Mouse (Mus musculus) midbrain, embryonic 14.5 days (tissue): Measurements from ENCODE around the gene Acads. TPM values are rescaled to one million over a fixed set of nuclear protein-coding genes. Genes with fewer than 3 reads are reported as not detected.

ENCODE experiments used
- ATAC-seq: fragments of 200-750 bp; cut with Nextera tagmentation; 2 replicates; pipeline ENCODE4 v1.8.0; 2017; ENCODE audit warnings: moderate number of reproducible peaks, moderate library complexity; ENCODE audit not compliant: low FRiP score, low TSS enrichment
- DNase-seq: peaks from one replicate; pipeline ENCODE4 v3.0.0-alpha.2; 2015
- H3K27ac ChIP-seq: fragments of 300-500 bp; sonication (generic); replicated peaks from 2 replicates; pipeline ENCODE4 v1.5.1; 2014; ENCODE audit warnings: mild to moderate bottlenecking, low read depth, low read length, moderate library complexity
- H3K27me3 ChIP-seq: fragments of 300-500 bp; sonication (generic); 2 replicates; pipeline ENCODE4 v1.6.1; 2014; ENCODE audit warnings: low read length, control low read depth, mixed read lengths; ENCODE audit not compliant: control insufficient read depth, insufficient read depth
- H3K36me3 ChIP-seq: fragments of 300-500 bp; sonication (generic); 2 replicates; pipeline ENCODE4 v1.6.1; 2014; ENCODE audit warnings: low read length, control low read depth; ENCODE audit not compliant: control insufficient read depth, insufficient read depth
- H3K4me1 ChIP-seq: fragments of 300-500 bp; sonication (generic); 2 replicates; pipeline ENCODE4 v1.6.1; 2014; ENCODE audit warnings: mild to moderate bottlenecking, antibody characterized with exemption, low read length, control low read depth; ENCODE audit not compliant: control insufficient read depth, insufficient read depth
- H3K4me2 ChIP-seq: fragments of 300-500 bp; sonication (generic); 2 replicates; pipeline ENCODE4 v1.6.1; 2014; ENCODE audit warnings: mild to moderate bottlenecking, low read length, moderate library complexity
- H3K4me3 ChIP-seq: fragments of 300-500 bp; sonication (generic); replicated peaks from 2 replicates; pipeline ENCODE4 v1.5.1; 2014; ENCODE audit warnings: low read depth, low read length
- H3K9ac ChIP-seq: fragments of 300-500 bp; sonication (generic); replicated peaks from 2 replicates; pipeline ENCODE4 v1.6.1; 2014; ENCODE audit warnings: mild to moderate bottlenecking, low read length, moderate library complexity
- H3K9me3 ChIP-seq: fragments of 300-500 bp; sonication (generic); 2 replicates; pipeline ENCODE4 v1.6.1; 2016; ENCODE audit warnings: low read length, control low read depth, mixed read lengths; ENCODE audit not compliant: control insufficient read depth
- WGBS: fragments of 180-500 bp; shearing (Covaris S2); extraction: QIAGEN DNeasy Blood & Tissue Kit; methylation state at CpG from one replicate; pipeline ENCODE4 v1.1.7; 2014; 5-methylcytosine and 5-hydroxymethylcytosine counted together
- polyA plus RNA-seq: library from polyadenylated mRNA; unstranded; fragments of >200 nt; fragmentation: Nextera tagmentation; extraction: Ambion mirVana; gene quantifications from 2 replicates; pipeline ENCODE4 v1.2.1, GENCODE M21; 2014

The Acads gene
- polyA plus RNA-seq, 1 experiment from 2014 or later, result 14.6 TPM

DNA sequence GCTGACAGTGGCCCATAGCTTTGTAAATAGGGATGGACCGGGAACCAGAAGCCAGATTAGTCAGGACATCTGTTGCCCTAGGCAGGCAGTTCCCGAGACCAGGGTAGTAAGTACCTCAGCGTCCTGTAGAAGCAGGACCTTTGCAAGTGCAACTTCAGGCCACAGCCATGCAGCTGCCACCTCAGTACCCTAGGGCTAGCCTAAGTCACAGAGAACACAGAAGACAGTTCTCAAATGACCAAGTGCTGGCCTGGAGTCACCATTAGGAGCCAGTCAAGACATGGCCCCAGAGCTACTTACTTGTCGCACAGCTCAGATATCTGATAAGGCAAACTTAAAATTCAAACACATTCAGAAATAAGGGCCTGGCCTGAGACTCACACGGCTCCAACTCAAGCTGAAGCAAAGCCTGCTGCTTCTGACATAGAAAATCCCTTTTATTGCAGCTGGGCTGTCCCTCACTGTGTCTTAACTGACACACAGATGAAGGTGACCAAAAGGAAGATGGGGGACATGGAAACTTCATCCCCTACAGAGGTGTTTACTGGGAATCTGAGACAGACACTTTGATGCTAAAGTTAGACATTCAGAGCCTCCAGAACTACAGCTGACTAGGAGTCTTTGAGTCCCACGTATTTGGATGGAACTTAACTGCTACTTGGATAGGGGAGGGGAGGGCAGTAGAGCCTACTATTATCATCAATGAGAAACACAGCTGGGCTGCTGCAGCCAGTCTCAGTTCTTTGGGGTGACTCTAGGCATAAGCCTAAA lies 27.0 kb upstream of the Acads start:
- no peak overlapping the region for H3K9ac ChIP-seq
- ATAC-seq, result no peak
- 84% methylated on average over 6 of the region's 6 CpGs for WGBS
- H3K4me1 ChIP-seq, result no peaks in the 10 kb centered on the region
- no peak overlapping the region for H3K27ac ChIP-seq
- H3K9me3 ChIP-seq, result no peaks in the 10 kb centered on the region
- no peak overlapping the region for H3K4me2 ChIP-seq
- no peaks in the 10 kb centered on the region for H3K27me3 ChIP-seq
- H3K36me3 ChIP-seq, result peaks cover 63% of the 10 kb centered on the region
- DNase-seq, result no peak
- H3K4me3 ChIP-seq, result no peak overlapping the region

DNA sequence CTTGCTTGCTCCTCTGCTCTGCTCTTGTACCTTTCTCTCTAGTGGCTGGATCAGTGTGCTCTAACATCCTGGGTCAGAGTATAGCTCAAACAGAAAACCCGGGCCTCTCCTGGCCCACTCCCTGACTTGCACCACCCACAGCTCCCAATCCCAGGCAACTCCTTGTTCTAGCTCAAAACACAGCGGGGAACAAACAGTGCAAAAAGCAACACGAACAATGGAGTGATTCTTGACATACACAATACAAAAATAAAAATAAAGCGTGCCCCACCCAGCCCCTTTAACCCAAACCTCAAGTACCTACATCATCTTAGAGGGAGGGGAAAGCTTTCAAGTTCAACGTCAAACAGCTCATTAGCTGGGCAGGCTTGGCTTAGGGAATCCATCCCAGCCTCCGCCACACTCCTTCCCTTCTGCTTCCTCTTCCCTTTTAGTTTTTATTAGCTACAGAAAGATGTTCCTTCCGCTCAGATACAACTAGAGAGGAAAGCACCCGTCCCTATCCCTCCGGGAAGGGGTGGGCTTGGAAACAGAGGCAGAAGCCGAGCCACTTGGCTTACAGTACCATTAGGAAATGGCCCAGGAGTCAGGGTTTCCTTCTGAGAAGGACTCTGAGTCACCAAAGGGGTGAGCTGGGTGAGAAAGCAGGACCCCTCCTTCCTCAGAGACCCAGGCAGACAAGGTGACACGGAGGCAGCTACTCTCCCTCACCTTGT lies 26.3 kb upstream of the Acads start:
- Histone ChIP-seq H3K27ac (no peak overlapping the region), H3K36me3 (peaks cover 57% of the 10 kb centered on the region)

DNA sequence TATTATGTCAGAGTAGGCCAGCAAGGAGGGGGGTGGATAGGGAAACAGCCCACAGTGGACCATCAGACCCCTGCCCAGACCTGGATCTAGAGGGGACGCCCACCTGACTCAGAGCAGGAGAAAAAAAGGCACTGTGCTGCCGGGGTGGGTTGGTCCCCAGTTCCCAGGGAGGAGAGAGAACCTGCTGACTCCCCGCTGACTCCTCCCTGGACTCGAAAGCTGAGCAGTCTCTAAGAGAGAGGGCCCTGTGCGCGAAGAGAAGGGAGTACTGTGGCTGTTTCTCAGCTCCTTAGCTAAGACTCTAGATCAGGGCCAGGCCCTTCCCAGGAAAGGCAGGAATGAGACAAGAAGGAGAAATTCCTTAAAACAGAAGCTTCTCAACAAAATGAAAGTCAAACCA lies 25.3 kb upstream of the Acads start:
- H3K4me2 ChIP-seq, result no peak overlapping the region
- 70% methylated on average over 6 of the region's 6 CpGs for WGBS
- no peaks in the 10 kb centered on the region for H3K4me1 ChIP-seq
- no peak overlapping the region for H3K4me3 ChIP-seq
- H3K9ac ChIP-seq, result no peak overlapping the region
- no peaks in the 10 kb centered on the region for H3K27me3 ChIP-seq
- H3K9me3 ChIP-seq, result no peaks in the 10 kb centered on the region
- peaks cover 47% of the 10 kb centered on the region for H3K36me3 ChIP-seq
- no peak overlapping the region for H3K27ac ChIP-seq
- DNase-seq, result no peak
- ATAC-seq, result no peak

More for the DNA sequence above, 26.3 kb upstream of the Acads start:
- no peak overlapping the region for H3K9ac ChIP-seq
- H3K4me1 ChIP-seq, result no peaks in the 10 kb centered on the region
- H3K4me2 ChIP-seq, result no peak overlapping the region
- no peak for DNase-seq
- no peaks in the 10 kb centered on the region for H3K9me3 ChIP-seq
- H3K4me3 ChIP-seq, result no peak overlapping the region
- no peaks in the 10 kb centered on the region for H3K27me3 ChIP-seq
- ATAC-seq, result no peak
- WGBS, result 78% methylated on average over 11 of the region's 11 CpGs

DNA sequence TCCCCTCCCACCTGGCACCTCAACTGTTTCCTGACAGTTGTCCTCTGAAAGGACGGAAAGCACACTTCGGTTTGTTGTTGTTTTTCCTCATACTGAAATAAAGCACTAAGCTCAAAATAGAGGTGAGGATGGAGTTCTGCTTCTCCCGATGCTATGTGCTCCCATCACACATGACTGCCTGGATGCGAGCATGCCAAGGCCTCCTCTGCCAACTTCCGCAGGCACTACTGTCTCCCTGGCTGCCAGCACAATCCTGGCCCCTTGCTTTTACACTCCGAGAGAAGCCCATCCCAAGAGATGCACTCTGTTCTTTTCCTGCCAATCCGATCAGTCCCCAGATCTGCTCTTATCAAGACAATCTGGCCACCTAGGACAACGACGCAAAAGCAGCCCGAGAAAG lies 24.4 kb upstream of the Acads start:
- WGBS, result 75% methylated on average over 10 of the region's 10 CpGs
- no peak for ATAC-seq

DNA sequence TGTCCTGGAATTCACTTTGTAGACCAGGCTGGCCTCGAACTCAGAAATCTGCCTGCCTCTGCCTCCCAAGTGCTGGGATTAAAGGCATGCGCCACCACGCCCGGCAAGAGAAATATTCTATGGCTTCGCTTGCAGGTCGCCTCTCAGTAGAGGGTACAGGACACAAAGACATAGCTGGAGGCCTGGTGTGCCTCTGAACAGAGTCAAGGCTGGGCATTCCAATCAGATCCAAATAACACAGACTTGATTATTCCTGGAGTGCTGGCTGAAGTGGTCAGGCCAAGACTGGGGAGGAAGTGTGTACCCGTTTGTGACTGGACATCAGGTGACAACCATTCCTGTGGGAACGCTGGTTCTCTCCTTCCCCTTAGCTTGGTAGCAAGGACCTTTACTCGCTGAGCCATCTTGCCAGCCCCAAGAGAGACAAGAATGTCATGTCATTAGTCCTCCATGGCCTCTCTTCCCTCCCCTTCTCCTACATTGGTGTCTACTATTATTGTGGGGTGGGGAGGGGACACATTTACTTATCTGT lies 23.1 kb upstream of the Acads start:
- H3K9me3 ChIP-seq, result no peaks in the 10 kb centered on the region
- no peaks in the 10 kb centered on the region for H3K27me3 ChIP-seq
- H3K4me2 ChIP-seq, result no peak overlapping the region
- DNase-seq (no peak), ATAC-seq (no peak)
- H3K9ac ChIP-seq, result no peak overlapping the region
- no peaks in the 10 kb centered on the region for H3K4me1 ChIP-seq
- peaks cover 27% of the 10 kb centered on the region for H3K36me3 ChIP-seq
- no peak overlapping the region for H3K27ac ChIP-seq
- 91% methylated on average over 9 of the region's 9 CpGs for WGBS
- no peak overlapping the region for H3K4me3 ChIP-seq

More for the DNA sequence above, 24.4 kb upstream of the Acads start:
- no peak overlapping the region for H3K4me3 ChIP-seq
- DNase-seq, result no peak
- H3K9me3 ChIP-seq, result no peaks in the 10 kb centered on the region
- peaks cover 40% of the 10 kb centered on the region for H3K36me3 ChIP-seq
- H3K27ac ChIP-seq, result no peak overlapping the region
- H3K27me3 ChIP-seq, result no peaks in the 10 kb centered on the region
- no peak overlapping the region for H3K4me2 ChIP-seq
- no peaks in the 10 kb centered on the region for H3K4me1 ChIP-seq
- 0 out of 2 replicates have a peak overlapping the region, but pooled peaks have one; percentile 9 for H3K9ac ChIP-seq

DNA sequence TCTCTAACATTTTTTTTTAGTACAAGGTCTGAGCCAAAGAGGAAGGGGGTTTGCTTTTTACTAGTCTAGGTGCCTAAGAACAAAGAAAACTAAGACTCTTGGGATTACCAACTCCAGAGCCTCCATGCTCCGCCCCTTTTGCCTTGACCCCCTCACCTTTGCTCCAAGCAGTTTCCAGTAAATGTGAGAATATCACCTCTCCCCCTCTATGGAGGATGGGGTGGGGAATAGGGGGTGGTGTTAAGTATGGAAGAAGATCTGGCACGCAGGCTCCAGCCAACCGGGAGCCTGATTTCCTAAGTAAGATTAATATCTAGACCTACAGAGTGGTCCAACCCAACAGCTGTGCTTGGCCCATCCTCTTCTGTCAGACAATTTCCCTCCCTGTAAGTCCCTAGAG lies 21.6 kb upstream of the Acads start:
- Histone ChIP-seq H3K4me3 (no peak overlapping the region), H3K4me2 (no peak overlapping the region), H3K9ac (no peak overlapping the region), H3K36me3 (peaks cover 12% of the 10 kb centered on the region), H3K4me1 (no peaks in the 10 kb centered on the region), H3K27me3 (no peaks in the 10 kb centered on the region), H3K27ac (no peak overlapping the region), H3K9me3 (no peaks in the 10 kb centered on the region)
- DNase-seq (no peak), ATAC-seq (no peak)
- 78% methylated on average over 3 of the region's 3 CpGs for WGBS

DNA sequence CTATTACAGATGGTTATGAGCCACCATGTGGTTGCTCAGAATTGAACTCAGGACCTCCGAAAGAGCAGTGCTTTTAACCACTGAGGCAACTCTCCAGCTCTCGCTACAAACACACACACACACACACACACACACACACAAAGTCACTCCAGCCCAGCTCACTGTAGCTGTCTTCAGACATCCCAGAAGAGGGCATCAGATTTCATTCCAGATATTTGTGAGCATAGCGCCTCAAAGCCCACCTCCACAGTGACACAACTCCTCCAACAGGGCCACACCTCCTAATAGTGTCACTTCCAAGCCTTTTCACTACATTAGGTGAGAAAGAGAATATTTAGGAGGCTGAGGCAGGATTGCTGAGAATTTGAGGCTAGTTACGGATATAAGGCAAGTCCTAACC lies 20.0 kb upstream of the Acads start:
- WGBS, result 81% methylated on average over 4 of the region's 4 CpGs
- no peak for ATAC-seq

DNA sequence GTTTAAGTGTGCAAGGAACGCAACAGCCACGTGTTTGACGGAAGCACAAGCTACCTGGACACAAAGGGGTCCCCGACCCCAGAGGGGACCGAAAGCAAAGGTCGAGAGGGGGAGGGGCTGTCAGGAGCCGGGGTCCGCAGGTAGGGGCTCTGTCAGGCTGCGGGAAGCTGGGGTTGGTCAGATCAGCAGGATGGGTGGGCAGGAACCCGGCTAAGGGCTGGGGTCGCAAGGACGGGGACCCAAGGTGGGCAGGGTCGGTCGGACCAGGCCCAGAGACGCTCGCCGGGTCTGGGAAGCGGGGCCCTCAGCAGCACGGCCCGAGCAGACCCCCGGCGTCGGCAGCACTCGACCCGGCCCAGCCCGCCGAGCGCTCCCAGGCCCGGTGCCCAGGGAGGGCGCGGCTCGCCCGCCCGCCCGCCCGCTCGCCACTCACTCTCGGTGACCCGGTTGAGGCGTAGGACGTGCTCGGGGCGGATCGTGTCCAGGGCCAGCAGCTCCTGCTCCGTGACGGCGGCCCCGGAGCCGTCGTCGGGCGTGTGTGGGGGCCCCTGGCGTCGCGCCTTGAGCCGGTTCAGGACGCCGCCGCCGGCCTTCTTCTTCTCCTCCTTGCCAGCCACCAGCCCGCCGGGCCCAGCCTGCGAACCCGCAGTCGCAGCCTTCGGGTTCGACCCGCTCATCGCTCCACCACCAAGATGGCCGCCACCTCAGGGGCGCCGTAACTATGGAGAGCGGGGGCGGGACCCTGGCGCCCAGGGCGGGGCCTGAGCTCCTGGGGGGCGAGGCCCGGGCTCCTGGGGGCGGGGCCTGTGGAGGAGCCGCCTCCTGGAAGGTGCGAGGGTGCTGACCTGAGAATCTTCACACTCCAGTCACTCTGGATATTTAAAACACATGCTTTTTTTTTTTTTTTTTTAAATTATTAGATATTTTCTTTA lies 15.4 kb upstream of the Acads start, which contains the start of gene Unc119b:
Unc119b (minus strand) TSS at position 742 of the 932 bp plus-strand sequence.
- Histone ChIP-seq H3K9me3 (no peaks in the 10 kb centered on the region), H3K4me1 (peaks cover 21% of the 10 kb centered on the region), H3K27me3 (no peaks in the 10 kb centered on the region), H3K4me2 (peak within 1 kb of the TSS; percentile 81), H3K4me3 (peak within 1 kb of the TSS; percentile 85), H3K36me3 (peaks cover 10% of the 10 kb centered on the region), H3K27ac (peak within 1 kb of the TSS; percentile 70), H3K9ac (peak within 1 kb of the TSS; percentile 95)
- WGBS, result under 1% methylated on average over 75 of the region's 81 CpGs
- peak; percentile 93 for DNase-seq
- peak; percentile 95 for ATAC-seq

More for the DNA sequence above, 20.0 kb upstream of the Acads start:
- Histone ChIP-seq H3K27ac (no peak overlapping the region), H3K4me1 (peaks cover 1% of the 10 kb centered on the region), H3K4me3 (no peak overlapping the region), H3K4me2 (no peak overlapping the region), H3K27me3 (no peaks in the 10 kb centered on the region), H3K36me3 (peaks cover 3% of the 10 kb centered on the region; the same call in 1 of the 2 replicates), H3K9ac (no peak overlapping the region), H3K9me3 (no peaks in the 10 kb centered on the region)
- no peak for DNase-seq
